Mouse (Mus musculus) forebrain, postnatal 0 days (tissue): ENCODE measurements around the gene Islr2. TPM values are rescaled to one million over a fixed set of nuclear protein-coding genes. Genes with fewer than 3 reads are reported as not detected.
A peak's percentile ranks its signal among the peaks of the same experiment; 100 is the strongest.

Experiments
- ATAC-seq: fragments of 200-750 bp; cut with Nextera tagmentation; 2 replicates; pipeline ENCODE4 v1.8.0; 2017; ENCODE audit warnings: mild to moderate bottlenecking, moderate library complexity
- DNase-seq: peaks from one replicate; pipeline ENCODE4 v3.0.0-alpha.2; 2015
- H3K27ac ChIP-seq: fragments of 300-500 bp; sonication (generic); 2 replicates; pipeline ENCODE4 v1.5.1; 2014; ENCODE audit warnings: low read depth, mild to moderate bottlenecking, antibody characterized with exemption, low read length, moderate library complexity, mixed read lengths
- H3K27me3 ChIP-seq: fragments of 300-500 bp; sonication (generic); 2 replicates; pipeline ENCODE4 v1.6.1; 2014; ENCODE audit warnings: mild to moderate bottlenecking, low read length, mixed read lengths; ENCODE audit not compliant: insufficient read depth
- H3K36me3 ChIP-seq: fragments of 300-500 bp; sonication (generic); 2 replicates; pipeline ENCODE4 v1.6.1; 2014; ENCODE audit warnings: mild to moderate bottlenecking, moderate library complexity; ENCODE audit not compliant: insufficient read depth
- H3K4me1 ChIP-seq: fragments of 300-500 bp; sonication (generic); 2 replicates; pipeline ENCODE4 v1.6.1; 2014; ENCODE audit warnings: antibody characterized with exemption; ENCODE audit not compliant: insufficient read depth
- H3K4me2 ChIP-seq: fragments of 300-500 bp; sonication (generic); 2 replicates; pipeline ENCODE4 v1.6.1; 2014; ENCODE audit warnings: low read depth, mild to moderate bottlenecking, moderate library complexity
- H3K4me3 ChIP-seq: fragments of 300-500 bp; sonication (generic); 2 replicates; pipeline ENCODE4 v1.5.1; 2014; ENCODE audit warnings: low read depth, low read length, mixed read lengths
- H3K9ac ChIP-seq: fragments of 300-500 bp; sonication (generic); 2 replicates; pipeline ENCODE4 v1.6.1; 2014; ENCODE audit warnings: mild to moderate bottlenecking
- H3K9me3 ChIP-seq: fragments of 300-500 bp; sonication (generic); 2 replicates; pipeline ENCODE4 v1.6.1; 2016; ENCODE audit warnings: low read length
- CTCF ChIP-seq: sonication (generic); IDR thresholded peaks from 2 replicates; pipeline ENCODE4 v1.5.1; 2016; ENCODE audit warnings: antibody characterized with exemption, control low read depth, low read depth
- WGBS: fragments of 180-500 bp; shearing (Covaris S2); extraction: QIAGEN DNeasy Blood & Tissue Kit; methylation state at CpG from one replicate; pipeline ENCODE4 v1.1.7; 2014; 5-methylcytosine and 5-hydroxymethylcytosine counted together
- polyA plus RNA-seq: library from polyadenylated mRNA; unstranded; fragments of >200 nt; fragmentation: Nextera tagmentation; extraction: Ambion mirVana; gene quantifications from 2 replicates; pipeline ENCODE4 v1.2.1, GENCODE M21; 2015
- total RNA-seq: library from RNA; depleted of rRNA; stranded (reverse); fragments of >200 nt; gene quantifications from 2 replicates; pipeline ENCODE4 v1.2.3, GENCODE M21; 2014

The Islr2 gene
- total and polyA plus RNA-seq, 2 experiments from 2014 or later, result 58.3 to 779 TPM

DNA sequence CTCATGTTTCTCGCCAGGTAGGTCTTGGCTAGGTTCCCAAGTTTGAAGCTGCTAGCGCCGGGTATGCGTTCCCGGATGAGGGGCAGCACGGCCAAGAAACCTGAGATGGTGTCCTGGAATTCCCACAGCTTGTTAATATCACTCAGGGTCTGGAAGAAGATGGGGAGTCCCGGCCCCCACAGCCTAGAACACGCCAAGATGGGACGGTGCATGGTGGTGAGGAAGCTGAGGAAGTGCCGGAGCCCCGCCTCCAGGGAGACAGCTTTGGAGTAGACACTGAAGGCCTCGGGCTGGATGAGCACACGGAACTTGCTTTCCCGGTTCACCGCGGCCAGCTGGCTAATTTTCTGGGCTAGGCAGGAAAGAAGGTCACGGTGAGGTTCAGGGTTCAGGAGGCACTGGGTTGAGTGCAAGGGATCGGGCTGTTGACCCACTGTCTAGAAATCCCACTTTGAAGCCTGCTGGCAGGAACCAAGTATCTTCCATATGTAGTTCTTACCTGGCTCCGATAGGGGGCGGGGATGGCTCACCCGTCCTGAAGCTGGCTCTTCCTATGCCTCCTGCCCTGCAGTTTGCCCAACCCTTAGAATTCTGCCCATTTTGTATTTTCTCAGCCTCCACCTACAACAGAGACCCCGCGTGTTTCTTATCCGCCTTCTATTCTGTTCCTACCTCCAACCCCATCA lies 16.2 kb upstream of the Islr2 start:
- no peak overlapping the region for H3K9ac ChIP-seq
- ATAC-seq (no peak), DNase-seq (no peak)
- no peak overlapping the region for H3K27ac ChIP-seq
- no peaks in the 10 kb centered on the region for H3K9me3 ChIP-seq
- H3K4me3 ChIP-seq, result no peak overlapping the region
- H3K4me2 ChIP-seq, result no peak overlapping the region
- H3K27me3 ChIP-seq, result no peaks in the 10 kb centered on the region
- 69% methylated on average over 24 of the region's 24 CpGs for WGBS
- H3K36me3 ChIP-seq, result no peaks in the 10 kb centered on the region; the same call in 1 of the 2 replicates
- no peaks in the 10 kb centered on the region for H3K4me1 ChIP-seq
- TF ChIP-seq CTCF, result peak; percentile 49

DNA sequence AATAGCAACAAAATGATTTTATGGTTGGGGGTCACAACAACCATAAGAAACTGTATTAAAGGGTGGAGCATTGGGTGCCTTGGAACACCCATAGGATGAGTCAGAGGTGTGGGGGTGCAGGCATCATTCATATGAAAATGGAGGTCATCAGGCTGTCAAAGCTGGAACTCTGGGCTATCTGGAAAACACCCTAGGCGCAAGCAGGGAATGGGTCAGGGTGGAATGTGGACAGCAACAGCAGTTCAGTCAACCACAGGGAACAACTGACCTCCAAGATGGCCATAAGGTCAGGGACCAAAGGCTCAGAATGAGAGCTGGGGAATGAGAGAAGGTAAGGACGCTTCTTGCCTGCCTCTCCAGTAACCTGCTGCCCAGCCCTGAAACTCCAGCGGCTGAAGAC lies 14.4 kb upstream of the Islr2 start:
- H3K9ac ChIP-seq, result no peak overlapping the region
- no peak overlapping the region for H3K27ac ChIP-seq
- H3K27me3 ChIP-seq, result no peaks in the 10 kb centered on the region
- no peaks in the 10 kb centered on the region; the same call in 1 of the 2 replicates for H3K36me3 ChIP-seq
- no peak overlapping the region for H3K4me2 ChIP-seq
- H3K4me1 ChIP-seq, result no peaks in the 10 kb centered on the region
- no peak for ATAC-seq
- no peak for DNase-seq
- TF ChIP-seq CTCF, result no peak
- no peak overlapping the region for H3K4me3 ChIP-seq
- WGBS, result 93% methylated on average over 3 of the region's 3 CpGs
- H3K9me3 ChIP-seq, result no peaks in the 10 kb centered on the region

DNA sequence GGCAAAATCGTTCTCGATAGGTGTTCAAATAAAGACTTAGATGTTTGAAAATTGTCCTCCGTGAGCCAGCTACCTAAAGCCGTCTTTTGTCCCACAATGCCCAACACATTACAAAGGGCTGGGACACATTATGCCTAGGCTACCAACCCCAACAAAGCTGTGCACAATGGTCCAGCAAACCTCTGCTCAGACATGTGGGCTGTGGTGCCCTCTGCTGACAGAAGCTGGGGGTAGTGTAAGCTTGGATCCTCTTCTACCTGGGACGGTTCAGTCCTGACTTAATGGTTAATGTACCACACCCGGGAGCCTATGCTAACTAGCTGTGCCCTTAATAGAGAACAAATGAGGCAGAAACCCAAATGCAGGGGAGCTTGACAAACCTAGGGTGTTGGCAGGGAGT lies 12.3 kb upstream of the Islr2 start:
- Histone ChIP-seq H3K4me2 (no peak overlapping the region), H3K4me3 (no peak overlapping the region), H3K27ac (no peak overlapping the region), H3K9ac (no peak overlapping the region), H3K9me3 (no peaks in the 10 kb centered on the region), H3K27me3 (no peaks in the 10 kb centered on the region), H3K36me3 (no peaks in the 10 kb centered on the region; the same call in 1 of the 2 replicates), H3K4me1 (no peaks in the 10 kb centered on the region)
- DNase-seq, result peak; percentile 65
- TF ChIP-seq CTCF, result peak; percentile 80
- 28% methylated on average over 6 of the region's 6 CpGs for WGBS
- peak; percentile 60; the same call in 1 of the 2 replicates for ATAC-seq

DNA sequence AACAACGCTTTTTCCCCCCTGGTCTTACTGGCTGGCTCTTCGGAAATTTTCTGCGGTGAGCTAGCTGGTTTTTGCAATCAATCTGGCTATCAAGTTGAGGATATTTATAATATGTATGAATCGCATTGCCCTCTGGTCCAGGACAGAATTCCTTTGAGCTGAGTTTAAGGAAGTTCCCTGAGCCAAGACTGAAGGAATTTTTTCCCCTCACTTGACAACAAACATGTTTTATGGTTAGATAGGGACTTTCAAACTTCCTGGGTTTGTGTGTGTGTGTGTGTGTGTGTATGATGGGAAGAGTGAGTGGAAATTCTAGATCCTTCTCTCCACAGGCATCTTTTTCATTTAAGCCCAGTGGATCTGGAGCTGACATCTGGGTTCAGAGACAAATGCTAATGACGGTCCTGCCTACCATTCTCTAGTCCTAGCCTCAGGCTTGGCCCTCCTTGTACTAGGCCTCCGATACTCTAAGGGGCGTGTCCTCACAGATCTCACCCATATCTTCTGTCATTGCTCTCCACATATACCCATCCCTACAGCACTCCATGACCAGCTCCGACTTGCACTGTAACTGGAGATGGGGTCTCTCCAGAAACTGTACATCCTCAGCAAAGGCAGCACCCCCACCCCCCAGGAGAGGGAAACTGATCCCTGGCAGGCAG lies 10.5 kb upstream of the Islr2 start:
- no peak for TF ChIP-seq CTCF
- WGBS, result 67% methylated on average over 8 of the region's 8 CpGs

DNA sequence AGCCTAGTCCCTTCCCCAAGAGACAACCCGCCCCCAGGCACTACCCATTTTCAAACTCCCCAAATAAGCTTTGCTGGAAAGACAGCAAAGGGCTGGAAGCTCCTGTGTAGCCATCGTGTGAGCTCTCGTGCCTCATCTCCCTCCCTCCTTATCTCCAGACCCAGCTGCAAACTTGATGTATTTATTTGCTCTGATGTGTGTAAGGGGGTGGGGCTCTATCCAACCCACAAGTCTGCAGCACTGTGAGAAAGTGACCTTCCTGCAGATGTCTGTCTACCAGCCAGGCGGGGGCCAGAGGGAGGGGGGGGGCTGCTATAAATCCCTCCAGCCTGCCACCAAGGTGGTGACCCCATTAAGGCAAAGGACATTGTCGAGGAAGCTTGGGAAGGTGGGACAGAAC lies 9.7 kb upstream of the Islr2 start:
- Histone ChIP-seq H3K36me3 (no peaks in the 10 kb centered on the region), H3K9me3 (no peaks in the 10 kb centered on the region), H3K4me2 (no peak overlapping the region), H3K9ac (no peak overlapping the region), H3K27ac (no peak overlapping the region), H3K4me3 (no peak overlapping the region), H3K4me1 (no peaks in the 10 kb centered on the region), H3K27me3 (no peaks in the 10 kb centered on the region)
- DNase-seq (no peak), ATAC-seq (no peak)
- no peak for TF ChIP-seq CTCF
- 42% methylated on average over 5 of the region's 5 CpGs for WGBS

More for the DNA sequence above, 10.5 kb upstream of the Islr2 start:
- Histone ChIP-seq H3K4me3 (no peak overlapping the region), H3K27me3 (no peaks in the 10 kb centered on the region), H3K36me3 (no peaks in the 10 kb centered on the region; the same call in 1 of the 2 replicates), H3K4me2 (no peak overlapping the region), H3K9ac (no peak overlapping the region), H3K4me1 (no peaks in the 10 kb centered on the region), H3K27ac (no peak overlapping the region), H3K9me3 (no peaks in the 10 kb centered on the region)
- DNase-seq (no peak), ATAC-seq (no peak)

DNA sequence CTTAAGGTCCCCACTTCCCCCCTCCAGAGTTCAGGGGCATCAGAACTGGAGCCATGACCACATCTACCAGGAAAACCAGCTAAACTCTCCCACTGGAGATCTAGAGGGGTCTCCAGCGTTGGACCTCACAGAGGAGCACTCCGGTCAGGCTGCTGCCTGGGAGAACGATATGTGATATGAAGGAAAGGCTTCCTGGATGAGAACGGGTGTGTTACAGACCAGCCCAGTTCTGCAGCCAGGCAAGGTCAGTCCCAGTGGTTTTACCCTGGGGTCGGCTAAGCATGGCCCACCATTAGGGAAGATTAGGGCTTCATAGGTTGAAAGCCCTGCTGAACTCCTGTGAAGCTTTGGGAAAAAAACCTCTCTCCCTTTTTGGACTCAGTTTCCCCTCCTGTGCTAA lies 9.3 kb upstream of the Islr2 start:
- ATAC-seq, result no peak
- no peaks in the 10 kb centered on the region for H3K9me3 ChIP-seq
- no peak overlapping the region for H3K4me2 ChIP-seq
- no peak overlapping the region for H3K9ac ChIP-seq
- H3K4me1 ChIP-seq, result no peaks in the 10 kb centered on the region
- no peak for DNase-seq
- TF ChIP-seq CTCF, result no peak
- 80% methylated on average over 5 of the region's 5 CpGs for WGBS
- H3K27ac ChIP-seq, result no peak overlapping the region
- H3K36me3 ChIP-seq, result no peaks in the 10 kb centered on the region
- no peaks in the 10 kb centered on the region for H3K27me3 ChIP-seq
- H3K4me3 ChIP-seq, result no peak overlapping the region

DNA sequence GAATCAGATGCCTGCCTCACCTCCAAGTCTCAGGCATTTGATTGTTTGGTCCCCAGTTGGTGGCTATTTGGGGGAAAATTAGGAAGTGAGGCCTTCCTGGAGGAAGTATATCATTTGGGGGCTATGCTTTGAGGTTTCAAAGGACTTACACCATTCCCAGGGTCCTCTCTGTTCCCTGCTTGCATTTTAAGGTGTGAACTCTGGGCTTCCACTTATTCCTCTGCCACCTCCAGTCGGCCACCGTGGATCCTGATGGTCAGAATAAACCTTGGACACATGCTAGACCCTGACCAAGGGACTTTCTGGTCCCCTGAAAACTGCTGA lies 6.1 kb upstream of the Islr2 start:
- Histone ChIP-seq H3K36me3 (no peaks in the 10 kb centered on the region), H3K9me3 (no peaks in the 10 kb centered on the region), H3K4me1 (no peaks in the 10 kb centered on the region), H3K4me2 (no peak overlapping the region), H3K27me3 (no peaks in the 10 kb centered on the region), H3K27ac (no peak overlapping the region), H3K4me3 (no peak overlapping the region), H3K9ac (no peak overlapping the region)
- no peak for TF ChIP-seq CTCF
- 90% methylated on average over 2 of the region's 2 CpGs for WGBS
- DNase-seq (no peak), ATAC-seq (no peak)
